Mouse (Mus musculus) left cerebral cortex, adult 2 months (tissue): ENCODE results near the gene Smad3. TPM values are rescaled to one million over a fixed set of nuclear protein-coding genes. Genes with fewer than 3 reads are reported as not detected.

ENCODE experiments used
- DNase-seq, 2 experiments: peaks; one replicate each; pipeline ENCODE4 v3.0.0; 2021 to 2022; ENCODE audit warnings: low spot score in 2 of 2, mixed read lengths in 1 of 2; ENCODE audit errors: extremely low spot score in 1 of 2
- H3K27ac ChIP-seq: fragments of 200-600 bp; 2 replicates; pipeline ENCODE4 v1.8.1; 2022
- H3K4me3 ChIP-seq: fragments of 200-600 bp; 2 replicates; pipeline ENCODE4 v1.8.1; 2022
- CTCF ChIP-seq: fragments of 200-600 bp; IDR thresholded peaks from 2 replicates; pipeline ENCODE4 v1.8.1; 2022; ENCODE audit warnings: antibody characterized with exemption, mild to moderate bottlenecking, moderate library complexity
- intact Hi-C: fragments of 180-260 bp; cut with DNase I; formaldehyde crosslinking; loops from one replicate; pipeline ENCODE4 v1.15.1; 2025
- total RNA-seq, 2 experiments: library from RNA; stranded (reverse); gene quantifications; 2 replicates each; pipeline ENCODE4 v1.2.3; 2021

Gene Smad3
- total RNA-seq, 2 experiments from 2014 or later: 60.0 to 69.0 TPM

- TF ChIP-seq CTCF: peak; percentile 43
- no peak overlapping the region for H3K27ac ChIP-seq
- DNase-seq: no peak
- intact Hi-C loops: no loop called here
- no peak overlapping the region for H3K4me3 ChIP-seq
These were observed 3.7 kb upstream of the Smad3 start for GRCm38 (mm10) chr9:63761367-63762094.

GRCm38 (mm10) chr9:63760783-63761182, 3.0 kb upstream of the Smad3 start:
- Histone ChIP-seq H3K27ac (no peak overlapping the region), H3K4me3 (no peak overlapping the region)
- no peak for TF ChIP-seq CTCF
- intact Hi-C loops: no loop called here
- no peak for DNase-seq

GRCm38 (mm10) chr9:63759973-63760722, 2.4 kb upstream of the Smad3 start:
- TF ChIP-seq CTCF: no peak
- H3K4me3 ChIP-seq: no peak overlapping the region
- no peak overlapping the region for H3K27ac ChIP-seq
- no peak for DNase-seq
- intact Hi-C loops: loop anchor here (5.0 kb wide), 3 partner anchors 108 to 628 kb away; no protein-coding TSS in a partner anchor

GRCm38 (mm10) chr9:63758641-63759391, 1.0 kb upstream of the Smad3 start:
- H3K27ac ChIP-seq: peak overlapping the region; percentile 95
- no peak for DNase-seq
- TF ChIP-seq CTCF: no peak
- intact Hi-C loops: loop anchor here (5.0 kb wide), 3 partner anchors 107 to 627 kb away; no protein-coding TSS in a partner anchor
- H3K4me3 ChIP-seq: peak overlapping the region; percentile 92

GRCm38 (mm10) chr9:63757462-63757772, 377 bp downstream of the Smad3 start:
- DNase-seq: no peak
- Histone ChIP-seq H3K4me3 (peak overlapping the region; percentile 92), H3K27ac (peak overlapping the region; percentile 95)
- intact Hi-C loops: loop anchor here (1.0 to 5.0 kb wide), 6 partner anchors 23 to 625 kb away; no protein-coding TSS in a partner anchor
- no peak for TF ChIP-seq CTCF

DNA sequence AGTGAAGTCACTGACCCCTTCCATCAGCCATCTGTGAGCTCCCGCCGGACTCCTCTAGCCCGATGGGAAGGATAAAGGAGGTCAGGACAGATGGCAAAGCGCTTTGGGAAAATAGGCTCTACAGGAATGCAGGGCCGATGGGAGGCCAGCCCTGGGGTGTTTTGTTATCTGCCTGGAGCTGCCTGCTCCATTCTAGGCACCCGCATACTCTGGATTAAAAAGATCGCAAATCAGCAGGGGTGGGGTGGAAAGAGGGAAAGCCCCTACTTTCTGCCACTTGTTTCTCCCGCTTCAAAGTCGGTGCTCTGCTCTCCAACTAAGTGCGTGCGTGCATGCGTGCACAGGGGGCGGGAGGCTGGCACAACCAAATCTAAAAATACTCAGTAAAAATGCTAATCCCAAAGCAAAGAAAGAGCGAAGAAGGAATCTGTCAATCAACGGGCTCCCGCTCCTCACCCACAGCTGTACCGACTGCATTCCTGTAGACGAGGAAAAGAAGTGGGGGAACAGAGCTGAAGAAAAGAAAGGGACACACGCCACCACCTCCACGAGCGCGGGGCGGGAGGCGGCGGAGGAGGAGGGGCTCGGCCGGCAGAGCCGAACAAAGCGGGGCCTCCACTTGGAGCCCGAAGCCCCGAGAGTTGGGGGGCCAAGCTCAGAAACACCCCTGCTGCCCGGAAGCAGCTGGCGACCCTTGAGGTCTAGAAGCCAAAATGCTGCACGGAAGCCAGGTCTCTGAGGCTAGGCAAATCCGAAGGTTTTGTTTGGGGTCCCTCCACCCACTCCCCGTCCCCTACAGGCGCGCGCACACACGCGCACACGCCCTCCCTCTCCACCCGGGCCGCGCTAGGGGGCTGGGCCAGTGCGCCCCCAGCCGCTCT, 973 bp downstream of the Smad3 start:
- DNase-seq: peak; percentile 72 to 73
- Histone ChIP-seq H3K27ac (peak overlapping the region; percentile 95), H3K4me3 (peak overlapping the region; percentile 92)
- TF ChIP-seq CTCF: no peak
- intact Hi-C loops: loop anchor here (1.0 to 5.0 kb wide), 6 partner anchors 23 to 625 kb away; no protein-coding TSS in a partner anchor

DNA sequence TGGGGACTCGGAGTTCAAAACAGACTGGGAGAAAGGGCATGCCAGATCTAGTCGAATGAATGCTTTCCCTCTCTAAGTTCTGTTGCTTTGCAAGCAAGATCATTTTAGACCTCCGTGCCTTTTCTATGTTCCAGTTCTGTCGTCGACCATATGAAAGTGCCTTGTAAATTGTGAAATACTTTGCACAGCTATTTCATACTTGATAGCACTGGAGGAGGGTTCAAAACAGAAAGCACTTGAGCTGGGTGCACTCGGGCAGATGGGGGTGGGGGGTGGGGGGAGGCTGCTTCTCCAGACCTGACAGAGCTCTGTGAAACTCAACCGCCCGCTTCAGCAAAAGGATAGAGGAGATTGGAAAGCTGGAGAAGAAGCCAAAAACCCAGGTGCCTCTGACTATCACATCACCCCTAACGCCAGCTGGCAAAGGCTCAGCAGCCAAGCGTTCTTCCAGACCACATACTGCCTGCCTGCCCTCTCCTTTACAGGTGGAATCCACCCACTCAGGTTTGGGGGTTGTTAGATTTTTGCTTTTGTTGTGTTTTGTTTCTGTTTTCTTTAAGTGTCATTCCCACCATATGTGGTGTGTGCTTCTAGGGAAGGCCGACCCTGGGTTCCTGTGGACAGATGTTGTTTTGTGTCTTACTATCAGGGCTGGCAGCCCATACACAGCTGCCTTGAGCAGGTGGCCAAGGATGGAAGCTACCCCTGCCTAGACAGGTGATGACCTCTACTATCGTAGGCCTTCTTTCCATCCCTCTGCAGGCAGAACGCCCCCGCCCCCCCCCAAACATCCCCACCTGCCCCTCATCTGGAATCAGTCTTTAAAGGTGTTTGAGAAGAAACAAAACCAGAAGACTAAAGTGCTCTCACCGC, 1.9 kb downstream of the Smad3 start:
- no peak for TF ChIP-seq CTCF
- no peak for DNase-seq
- H3K27ac ChIP-seq: peak overlapping the region; percentile 95
- H3K4me3 ChIP-seq: peak overlapping the region; percentile 92
- intact Hi-C loops: loop anchor here (2.0 to 5.0 kb wide), 6 partner anchors 15 to 624 kb away; no protein-coding TSS in a partner anchor

GRCm38 (mm10) chr9:63754556-63755510, 3.0 kb downstream of the Smad3 start:
- H3K27ac ChIP-seq: peak overlapping the region; percentile 80
- peak in 1 of 2 experiments; percentile 50 for DNase-seq
- TF ChIP-seq CTCF: no peak
- intact Hi-C loops: loop anchor here (2.0 to 5.0 kb wide), 4 partner anchors 14 to 623 kb away; no protein-coding TSS in a partner anchor
- peak overlapping the region; percentile 92 for H3K4me3 ChIP-seq

- Histone ChIP-seq H3K4me3 (peak overlapping the region; percentile 92), H3K27ac (peak overlapping the region; percentile 80; the same call in 1 of the 2 replicates)
- TF ChIP-seq CTCF: no peak
- DNase-seq: no peak
- intact Hi-C loops: loop anchor here (2.0 kb wide), 1 partner anchor 13 kb away; no protein-coding TSS in a partner anchor
These were observed 3.8 kb downstream of the Smad3 start for GRCm38 (mm10) chr9:63754039-63754438.
